Mouse (Mus musculus) G1E (cell line): ENCODE data around the gene Rhox3e.
"Not testable (repeated sequence)": the region's sequence is repeated elsewhere in the genome, so short reads cannot be mapped to it uniquely, and the experiment has no call there.

Experiments used
- CTCF ChIP-seq: IDR thresholded peaks from 2 replicates; pipeline ENCODE4 v1.5.1; 2012; ENCODE audit warnings: low read depth, low read length, inconsistent platforms, mixed read lengths
- GATA1 ChIP-seq: IDR thresholded peaks from 2 replicates; pipeline ENCODE4 v1.6.1; 2012; ENCODE audit warnings: borderline replicate concordance, low read length, inconsistent platforms, mixed read lengths
- GATA2 ChIP-seq: IDR thresholded peaks from 2 replicates; pipeline ENCODE4 v1.6.1; 2012; ENCODE audit warnings: low read depth, low read length, inconsistent platforms, borderline replicate concordance

DNA sequence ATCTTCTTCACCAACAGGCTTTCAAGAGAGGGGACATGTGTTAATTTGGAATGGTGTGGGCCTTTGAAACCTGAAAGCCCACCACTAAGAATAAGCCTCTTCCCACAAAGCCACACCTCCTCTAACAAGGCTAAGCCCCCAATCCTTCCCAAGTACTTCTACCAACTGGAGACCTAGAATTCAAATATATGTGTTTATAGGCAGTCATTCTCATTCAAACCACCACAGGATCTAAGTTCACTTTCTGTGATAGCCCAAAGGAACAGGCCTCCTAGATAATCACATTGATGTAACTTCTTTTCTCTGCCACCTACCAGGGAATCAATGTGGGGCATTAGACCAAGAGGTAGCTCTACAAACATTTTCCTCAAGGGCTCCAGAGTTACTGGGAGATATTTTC lies 38.9 kb downstream of the Rhox3e start, which contains the start of gene Rhox3f:
- not testable (repeated sequence) for TF ChIP-seq CTCF, GATA1, GATA2
